Mouse (Mus musculus) kidney, adult 2 months (tissue): ENCODE results near the gene Lman1l. TPM values are rescaled to one million over a fixed set of nuclear protein-coding genes. Genes with fewer than 3 reads are reported as not detected.

Experiments
- DNase-seq: peaks from one replicate; pipeline ENCODE4 v3.0.0; 2021
- H3K27ac ChIP-seq: fragments of 200-500 bp; 2 replicates; pipeline ENCODE4 v1.5.1; 2012; ENCODE audit warnings: low read depth, low read length, control low read depth, inconsistent platforms; ENCODE audit not compliant: insufficient read depth
- H3K27me3 ChIP-seq: fragments of 200-500 bp; replicated peaks from 2 replicates; pipeline ENCODE4 v1.6.1; 2012; ENCODE audit warnings: mild to moderate bottlenecking, moderate library complexity, low read length, inconsistent platforms; ENCODE audit not compliant: control insufficient read depth, insufficient read depth
- H3K36me3 ChIP-seq: fragments of 200-500 bp; 2 replicates; pipeline ENCODE4 v1.6.1; 2012; ENCODE audit warnings: mild to moderate bottlenecking, moderate library complexity, low read length, inconsistent platforms; ENCODE audit not compliant: control insufficient read depth, insufficient read depth
- H3K4me1 ChIP-seq: fragments of 200-500 bp; 2 replicates; pipeline ENCODE4 v1.6.1; 2011; ENCODE audit warnings: low read length; ENCODE audit not compliant: control insufficient read depth, insufficient read depth
- H3K4me3 ChIP-seq: fragments of 200-500 bp; 2 replicates; pipeline ENCODE4 v1.5.1; 2011; ENCODE audit warnings: mild to moderate bottlenecking, low read depth, low read length, control low read depth; ENCODE audit not compliant: insufficient read depth
- CTCF ChIP-seq: fragments of 200-500 bp; conservative IDR thresholded peaks from 2 replicates; pipeline ENCODE4 v1.5.1; 2011; ENCODE audit warnings: low read depth, mild to moderate bottlenecking, control low read depth, low read length, moderate library complexity, mixed read lengths; ENCODE audit not compliant: insufficient read depth, insufficient read length
- POLR2A ChIP-seq: fragments of 200-500 bp; IDR thresholded peaks from one replicate; pipeline ENCODE4 v1.6.1; 2011; ENCODE audit warnings: low read depth, low read length, control low read depth
- WGBS: fragments of 180-500 bp; shearing (Covaris S2); methylation state at CpG from one replicate; pipeline ENCODE4 v1.1.7; 2018; 5-methylcytosine and 5-hydroxymethylcytosine counted together
- polyA plus RNA-seq: library from polyadenylated mRNA; depleted of rRNA; stranded (reverse); fragments of >200 nt; gene quantifications from 2 replicates; pipeline ENCODE4 v1.2.3, GENCODE M21; 2012

Lman1l gene
- polyA plus RNA-seq, 1 experiment, result not detected

GRCm38 (mm10) chr9:57629118-57629874, 8.7 kb upstream of the Lman1l start:
- Histone ChIP-seq H3K4me3 (no peak overlapping the region), H3K36me3 (peaks cover 2% of the 10 kb centered on the region; the same call in 1 of the 2 replicates), H3K4me1 (no peaks in the 10 kb centered on the region), H3K27ac (no peak overlapping the region), H3K27me3 (no peaks in the 10 kb centered on the region)
- TF ChIP-seq POLR2A (no peak), CTCF (peak; percentile 97)
- WGBS, result 59% methylated on average over 14 of the region's 14 CpGs
- peak; percentile 72 for DNase-seq

- Histone ChIP-seq H3K36me3 (peaks cover 2% of the 10 kb centered on the region; the same call in 1 of the 2 replicates), H3K27me3 (no peaks in the 10 kb centered on the region), H3K27ac (no peak overlapping the region), H3K4me1 (no peaks in the 10 kb centered on the region), H3K4me3 (no peak overlapping the region)
- TF ChIP-seq POLR2A (no peak), CTCF (no peak)
- no peak for DNase-seq
- WGBS, result 90% methylated on average over 12 of the region's 12 CpGs
Measured at GRCm38 (mm10) chr9:57628717-57629116, 8.1 kb upstream of the Lman1l start.

- no peaks in the 10 kb centered on the region for H3K27me3 ChIP-seq
- no peak for TF ChIP-seq POLR2A
- TF ChIP-seq CTCF, result no peak
- H3K36me3 ChIP-seq, result peaks cover 2% of the 10 kb centered on the region; the same call in 1 of the 2 replicates
- H3K4me1 ChIP-seq, result no peaks in the 10 kb centered on the region
- no peak overlapping the region for H3K4me3 ChIP-seq
- DNase-seq, result no peak
- 89% methylated on average over 11 of the region's 11 CpGs for WGBS
- no peak overlapping the region for H3K27ac ChIP-seq
Measured at GRCm38 (mm10) chr9:57627892-57628291, 7.3 kb upstream of the Lman1l start.

GRCm38 (mm10) chr9:57627191-57627590, 6.6 kb upstream of the Lman1l start:
- peaks cover 2% of the 10 kb centered on the region; the same call in 1 of the 2 replicates for H3K36me3 ChIP-seq

GRCm38 (mm10) chr9:57625674-57626500, 5.3 kb upstream of the Lman1l start:
- no peak overlapping the region for H3K4me3 ChIP-seq
- H3K36me3 ChIP-seq, result peaks cover 2% of the 10 kb centered on the region; the same call in 1 of the 2 replicates
- TF ChIP-seq POLR2A (no peak), CTCF (no peak)
- H3K27ac ChIP-seq, result no peak overlapping the region
- DNase-seq, result no peak
- 76% methylated on average over 15 of the region's 15 CpGs for WGBS
- H3K27me3 ChIP-seq, result no peaks in the 10 kb centered on the region
- H3K4me1 ChIP-seq, result no peaks in the 10 kb centered on the region

More at GRCm38 (mm10) chr9:57627191-57627590, 6.6 kb upstream of the Lman1l start:
- 82% methylated on average over 17 of the region's 17 CpGs for WGBS
- TF ChIP-seq POLR2A (no peak), CTCF (no peak)
- H3K4me3 ChIP-seq, result no peak overlapping the region
- H3K27ac ChIP-seq, result no peak overlapping the region
- H3K27me3 ChIP-seq, result no peaks in the 10 kb centered on the region
- no peaks in the 10 kb centered on the region for H3K4me1 ChIP-seq
- no peak for DNase-seq

- H3K27me3 ChIP-seq, result no peaks in the 10 kb centered on the region
- WGBS, result 45% methylated on average over 7 of the region's 7 CpGs
- H3K27ac ChIP-seq, result no peak overlapping the region
- peak; percentile 27 for DNase-seq
- H3K36me3 ChIP-seq, result peaks cover 2% of the 10 kb centered on the region; the same call in 1 of the 2 replicates
- no peaks in the 10 kb centered on the region for H3K4me1 ChIP-seq
- TF ChIP-seq CTCF (no peak), POLR2A (no peak)
- H3K4me3 ChIP-seq, result no peak overlapping the region
Measured at GRCm38 (mm10) chr9:57624295-57624694, 3.7 kb upstream of the Lman1l start.

- Histone ChIP-seq H3K4me3 (no peak overlapping the region), H3K27me3 (no peaks in the 10 kb centered on the region), H3K36me3 (no peaks in the 10 kb centered on the region), H3K27ac (no peak overlapping the region), H3K4me1 (no peaks in the 10 kb centered on the region)
- TF ChIP-seq POLR2A (no peak), CTCF (no peak)
- WGBS, result 55% methylated on average over 8 of the region's 8 CpGs
- DNase-seq, result no peak
Measured at GRCm38 (mm10) chr9:57618854-57619253, 1.7 kb downstream of the Lman1l start.
